Mouse (Mus musculus) stomach, embryonic 14.5 days (tissue): Measurements from ENCODE around the gene Lexm. TPM values are rescaled to one million over a fixed set of nuclear protein-coding genes. Genes with fewer than 3 reads are reported as not detected.
A peak's percentile ranks its signal among the peaks of the same experiment; 100 is the strongest.

ENCODE experiments used
- ATAC-seq: fragments of 200-750 bp; cut with Nextera tagmentation; 2 replicates; pipeline ENCODE4 v1.8.0; 2017; ENCODE audit warnings: low read depth, moderate TSS enrichment; ENCODE audit not compliant: insufficient number of reproducible peaks, insufficient read depth, low FRiP score
- H3K27ac ChIP-seq: fragments of 300-500 bp; sonication (generic); 2 replicates; pipeline ENCODE4 v1.5.1; 2014; ENCODE audit warnings: mild to moderate bottlenecking, low read length, moderate library complexity, mixed read lengths
- H3K27me3 ChIP-seq: fragments of 300-500 bp; sonication (generic); 2 replicates; pipeline ENCODE4 v1.6.1; 2014; ENCODE audit warnings: low read length, control low read depth, mixed read lengths; ENCODE audit not compliant: control insufficient read depth, insufficient read depth
- H3K36me3 ChIP-seq: fragments of 300-500 bp; sonication (generic); 2 replicates; pipeline ENCODE4 v1.6.1; 2014; ENCODE audit warnings: mild to moderate bottlenecking, control low read depth, low read length, moderate library complexity, mixed read lengths; ENCODE audit not compliant: control insufficient read depth, insufficient read depth
- H3K4me1 ChIP-seq: fragments of 300-500 bp; sonication (generic); 2 replicates; pipeline ENCODE4 v1.6.1; 2014; ENCODE audit warnings: low read length, control low read depth, mixed read lengths; ENCODE audit not compliant: control insufficient read depth, insufficient read depth
- H3K4me2 ChIP-seq: fragments of 300-500 bp; sonication (generic); replicated peaks from 2 replicates; pipeline ENCODE4 v1.6.1; 2014; ENCODE audit warnings: low read depth, low read length, control low read depth
- H3K4me3 ChIP-seq: fragments of 300-500 bp; sonication (generic); 2 replicates; pipeline ENCODE4 v1.5.1; 2014; ENCODE audit warnings: low read depth, low read length, control low read depth
- H3K9ac ChIP-seq: fragments of 300-500 bp; sonication (generic); replicated peaks from 2 replicates; pipeline ENCODE4 v1.6.1; 2014; ENCODE audit warnings: low read depth, mild to moderate bottlenecking, control low read depth, low read length, moderate library complexity, mixed read lengths
- H3K9me3 ChIP-seq: fragments of 300-500 bp; sonication (generic); 2 replicates; pipeline ENCODE4 v1.6.1; 2016; ENCODE audit warnings: low read depth, low read length, control low read depth; ENCODE audit not compliant: control insufficient read depth
- WGBS: fragments of 180-500 bp; shearing (Covaris S2); extraction: QIAGEN DNeasy Blood & Tissue Kit; methylation state at CpG from one replicate; pipeline ENCODE4 v1.1.7; 2014; 5-methylcytosine and 5-hydroxymethylcytosine counted together
- polyA plus RNA-seq: library from polyadenylated mRNA; unstranded; fragments of >200 nt; fragmentation: Nextera tagmentation; extraction: Ambion mirVana; gene quantifications from 2 replicates; pipeline ENCODE4 v1.2.1, GENCODE M21; 2014

Gene Lexm
- polyA plus RNA-seq, 1 experiment from 2014 or later = not detected

DNA sequence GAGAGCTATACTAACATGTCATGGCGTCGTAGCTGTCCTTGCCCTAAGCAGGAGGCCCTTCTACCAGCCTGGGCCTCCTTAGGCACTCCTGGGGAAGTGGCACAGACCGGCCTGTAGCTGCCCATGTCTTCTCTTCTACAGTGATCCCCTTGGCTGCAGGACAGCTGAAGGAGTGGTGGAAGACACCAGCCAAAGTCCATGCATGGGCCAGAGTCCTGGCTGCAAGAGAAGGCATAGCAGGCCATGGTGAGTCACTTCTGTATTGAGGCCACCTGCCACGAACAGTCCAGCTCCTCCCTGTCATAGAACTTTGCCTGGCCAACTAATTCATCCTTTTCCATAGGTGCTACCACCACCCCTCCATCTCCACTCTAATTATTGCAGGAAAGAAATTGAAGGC, 1.9 kb upstream of the Lexm start:
- no peak overlapping the region for H3K4me3 ChIP-seq
- no peak overlapping the region for H3K27ac ChIP-seq
- H3K36me3 ChIP-seq = no peaks in the 10 kb centered on the region
- no peaks in the 10 kb centered on the region for H3K9me3 ChIP-seq
- no peak for ATAC-seq
- no peak overlapping the region for H3K4me2 ChIP-seq
- H3K9ac ChIP-seq = no peak overlapping the region
- H3K27me3 ChIP-seq = peaks cover 21% of the 10 kb centered on the region
- WGBS = 89% methylated on average over 4 of the region's 4 CpGs
- H3K4me1 ChIP-seq = no peaks in the 10 kb centered on the region; the same call in 1 of the 2 replicates

DNA sequence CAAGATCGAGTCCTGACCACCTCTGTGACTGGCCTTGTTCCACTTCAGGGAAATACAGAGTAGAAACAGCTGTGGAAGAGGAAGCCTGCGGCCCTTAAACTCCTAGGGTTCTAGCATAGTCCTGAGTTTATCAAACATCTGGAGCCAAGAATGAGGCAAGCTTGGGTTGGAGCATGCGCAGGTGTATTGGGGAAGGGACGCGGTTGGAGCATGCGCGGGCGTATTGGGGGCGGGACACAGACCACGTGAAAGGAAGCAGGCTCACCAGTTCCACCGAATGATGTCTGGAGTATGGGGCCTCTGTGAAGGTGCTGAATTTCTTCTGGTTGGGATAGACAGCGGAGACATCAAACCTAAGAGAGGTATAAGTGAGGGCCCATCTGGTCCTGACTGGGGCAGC, 1.4 kb downstream of the Lexm start:
- 72% methylated on average over 12 of the region's 12 CpGs for WGBS
- Histone ChIP-seq H3K9ac (no peak overlapping the region), H3K9me3 (no peaks in the 10 kb centered on the region), H3K4me3 (no peak overlapping the region), H3K27me3 (no peaks in the 10 kb centered on the region), H3K4me1 (no peaks in the 10 kb centered on the region), H3K4me2 (no peak overlapping the region), H3K27ac (no peak overlapping the region), H3K36me3 (no peaks in the 10 kb centered on the region)
- ATAC-seq = no peak

DNA sequence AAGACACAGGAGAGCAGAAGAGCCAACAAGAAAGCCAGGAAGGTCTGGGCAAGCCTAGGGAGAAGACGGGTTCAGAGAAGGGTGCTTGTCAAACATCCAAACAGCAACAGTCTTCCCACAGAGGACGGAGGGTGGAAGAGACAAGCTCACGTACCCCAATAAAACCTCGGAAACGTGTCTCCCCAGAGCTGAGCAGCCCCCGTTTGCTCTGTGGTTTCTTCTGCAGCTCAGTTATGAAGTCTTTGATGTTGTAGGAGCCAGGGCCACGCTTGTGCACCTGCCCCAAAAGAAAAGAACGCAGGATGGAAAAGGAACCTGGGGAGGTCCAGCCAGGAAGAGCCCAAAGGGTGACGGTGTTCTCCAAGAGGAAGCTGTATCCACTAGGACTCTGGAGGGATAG, 2.2 kb downstream of the Lexm start:
- WGBS = 84% methylated on average over 9 of the region's 9 CpGs
- Histone ChIP-seq H3K4me2 (no peak overlapping the region), H3K27ac (no peak overlapping the region), H3K9me3 (no peaks in the 10 kb centered on the region), H3K9ac (no peak overlapping the region), H3K36me3 (no peaks in the 10 kb centered on the region), H3K4me1 (no peaks in the 10 kb centered on the region), H3K4me3 (no peak overlapping the region), H3K27me3 (no peaks in the 10 kb centered on the region)
- no peak for ATAC-seq

DNA sequence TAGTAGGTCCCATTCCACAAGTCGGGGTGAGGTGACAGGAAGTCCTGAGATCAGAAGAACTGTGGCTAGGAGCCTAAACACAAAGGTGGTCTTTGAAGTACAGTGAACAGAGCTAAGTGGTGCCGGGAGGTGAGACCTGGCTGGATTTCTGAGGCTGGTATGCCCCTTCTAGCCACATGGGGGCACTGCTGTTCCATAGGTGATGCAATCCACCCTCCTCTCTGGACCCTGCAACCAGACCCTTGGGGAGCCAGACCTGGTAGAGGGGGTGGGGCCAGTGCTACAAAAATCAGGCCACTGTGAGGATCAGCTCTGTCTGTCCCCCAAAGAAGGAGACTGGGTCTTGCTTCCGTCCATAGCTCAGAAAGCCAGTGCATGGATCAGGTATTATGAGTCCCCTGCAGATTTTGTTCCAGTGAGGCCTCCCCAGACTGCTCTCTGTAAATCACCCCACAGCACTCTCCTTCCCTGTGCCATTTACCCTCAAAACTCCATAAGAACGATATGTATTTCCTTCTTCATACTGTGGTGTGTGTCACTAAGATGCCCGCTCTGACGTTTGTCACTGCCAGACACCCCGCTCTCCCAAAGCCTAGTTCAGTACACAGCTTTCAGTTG, 2.8 kb downstream of the Lexm start:
- H3K4me2 ChIP-seq = no peak overlapping the region

DNA sequence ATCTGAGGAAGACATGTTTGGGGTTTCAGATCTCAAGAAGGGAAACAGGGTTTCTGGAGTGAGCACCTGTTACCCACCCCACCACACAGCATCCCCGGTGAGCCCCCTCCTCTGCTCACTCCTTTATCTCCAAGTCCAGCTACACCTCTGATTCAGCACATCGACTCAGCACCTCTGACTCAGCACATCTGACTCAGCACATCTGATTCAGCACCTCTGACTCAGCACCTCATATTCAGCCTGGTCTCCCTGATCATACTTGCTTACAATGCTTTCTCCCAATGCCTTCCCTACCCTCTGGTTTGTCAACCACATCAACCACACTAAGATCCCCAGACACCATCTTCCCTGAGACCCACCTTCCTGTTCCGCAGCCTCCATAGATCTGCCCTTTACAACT, 3.5 kb downstream of the Lexm start:
- H3K9me3 ChIP-seq = no peaks in the 10 kb centered on the region
- no peaks in the 10 kb centered on the region for H3K36me3 ChIP-seq
- 62% methylated on average over 3 of the region's 3 CpGs for WGBS
- no peak overlapping the region for H3K9ac ChIP-seq
- H3K4me3 ChIP-seq = no peak overlapping the region
- no peak overlapping the region for H3K4me2 ChIP-seq
- H3K4me1 ChIP-seq = no peaks in the 10 kb centered on the region
- no peak overlapping the region for H3K27ac ChIP-seq
- peak; percentile 8; the same call in 1 of the 2 replicates for ATAC-seq
- no peaks in the 10 kb centered on the region for H3K27me3 ChIP-seq

More for the DNA sequence above, 2.8 kb downstream of the Lexm start:
- H3K4me3 ChIP-seq = no peak overlapping the region
- H3K4me1 ChIP-seq = no peaks in the 10 kb centered on the region
- ATAC-seq = 0 out of 2 replicates have a peak, but pooled peaks have one; percentile 12
- 44% methylated on average over 7 of the region's 7 CpGs for WGBS
- no peaks in the 10 kb centered on the region for H3K27me3 ChIP-seq
- H3K9ac ChIP-seq = no peak overlapping the region
- no peaks in the 10 kb centered on the region for H3K36me3 ChIP-seq
- H3K9me3 ChIP-seq = no peaks in the 10 kb centered on the region
- H3K27ac ChIP-seq = no peak overlapping the region

DNA sequence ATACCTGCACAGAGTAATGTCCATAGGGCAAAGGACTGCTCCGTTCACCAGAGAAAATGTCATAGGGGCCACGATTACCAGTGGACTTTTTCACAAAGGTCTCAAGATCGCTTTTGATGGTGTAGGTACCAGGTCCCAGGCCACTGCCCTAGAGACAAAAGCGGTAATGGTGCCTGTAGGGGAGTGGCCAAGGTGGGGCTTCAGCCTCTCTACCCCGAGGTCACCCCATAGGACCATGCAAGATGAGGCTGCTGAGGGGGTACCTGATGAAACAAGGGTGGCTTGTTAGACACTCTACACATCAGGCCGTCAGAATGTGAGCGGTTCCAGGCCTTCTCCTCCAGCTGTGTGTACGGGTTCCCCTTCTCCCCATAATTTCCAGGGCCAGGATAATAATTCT, 3.9 kb downstream of the Lexm start:
- no peak overlapping the region for H3K9ac ChIP-seq
- H3K27me3 ChIP-seq = no peaks in the 10 kb centered on the region
- no peaks in the 10 kb centered on the region for H3K36me3 ChIP-seq
- no peaks in the 10 kb centered on the region for H3K4me1 ChIP-seq
- H3K4me2 ChIP-seq = no peak overlapping the region
- H3K27ac ChIP-seq = no peak overlapping the region
- H3K9me3 ChIP-seq = no peaks in the 10 kb centered on the region
- no peak for ATAC-seq
- 73% methylated on average over 8 of the region's 8 CpGs for WGBS
- no peak overlapping the region for H3K4me3 ChIP-seq

DNA sequence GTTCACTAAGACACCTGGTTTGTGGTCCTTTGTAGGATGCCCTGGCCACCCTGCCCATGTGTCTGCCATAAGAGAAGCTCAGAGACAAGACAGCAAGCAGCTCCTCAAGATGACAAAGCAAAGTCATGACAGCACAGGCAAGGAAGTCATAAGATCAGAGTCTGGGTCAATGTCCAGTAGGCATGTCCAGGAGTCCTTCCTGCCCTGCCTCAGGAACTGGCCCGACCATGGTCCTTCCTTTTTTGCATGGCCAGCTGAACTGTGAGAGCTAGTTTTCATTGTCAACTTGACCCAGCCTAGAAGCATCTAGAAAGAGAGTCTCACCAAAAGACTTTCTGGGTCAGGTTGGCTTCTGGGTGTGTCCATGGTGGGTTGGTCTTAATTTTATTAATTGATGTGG, 9.1 kb downstream of the Lexm start:
- no peaks in the 10 kb centered on the region for H3K9me3 ChIP-seq

DNA sequence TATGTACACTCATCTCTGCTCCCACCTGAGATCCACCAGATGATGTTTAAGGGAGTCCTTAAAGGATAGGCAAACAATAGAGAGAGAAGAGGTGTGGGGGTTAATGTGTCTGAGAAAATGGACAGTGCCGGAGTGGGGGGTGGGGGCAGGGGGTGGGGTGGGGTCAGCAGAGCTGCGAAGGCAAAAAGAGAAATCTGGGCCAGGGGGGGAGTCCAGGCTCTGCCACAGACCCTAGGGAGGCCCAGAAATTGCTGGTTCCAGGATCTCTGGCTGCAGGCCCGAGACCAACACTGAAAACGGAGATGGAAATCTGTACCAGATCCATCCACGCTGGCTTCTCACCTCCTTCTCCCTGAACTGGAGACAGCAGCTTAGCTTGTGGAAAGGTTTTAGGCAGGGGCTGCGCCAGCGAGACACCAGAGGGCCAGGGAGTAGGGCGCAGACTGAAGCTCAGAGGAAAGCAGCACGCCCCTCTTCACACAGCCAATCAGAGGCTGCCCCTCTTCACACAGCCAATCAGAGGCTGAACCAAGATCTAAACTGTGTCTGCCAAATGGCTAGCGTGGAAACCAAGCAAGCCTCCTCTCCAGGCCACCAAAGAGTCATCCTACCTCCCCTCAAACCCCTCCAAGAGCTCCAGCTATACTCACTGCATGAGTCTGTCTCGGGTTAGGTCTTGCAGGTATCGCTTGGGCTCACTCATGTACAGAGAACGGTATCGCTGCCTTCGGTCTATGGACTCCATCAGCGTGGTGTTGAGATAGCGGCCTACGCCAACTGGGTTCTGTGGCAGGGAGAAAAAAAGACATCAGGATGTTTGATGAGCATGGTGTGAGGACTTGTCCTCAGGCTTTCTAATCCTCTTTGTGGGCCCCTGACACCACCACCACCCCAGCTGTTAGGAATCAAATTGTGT, 10.1 kb downstream of the Lexm start:
- H3K36me3 ChIP-seq = no peaks in the 10 kb centered on the region
- H3K27me3 ChIP-seq = no peaks in the 10 kb centered on the region
- peak; percentile 87 for ATAC-seq
- H3K4me2 ChIP-seq = peak overlapping the region; percentile 16; the same call in 1 of the 2 replicates
- 33% methylated on average over 18 of the region's 18 CpGs for WGBS
- no peak overlapping the region for H3K9ac ChIP-seq
- no peaks in the 10 kb centered on the region for H3K4me1 ChIP-seq
- H3K4me3 ChIP-seq = no peak overlapping the region
- H3K27ac ChIP-seq = no peak overlapping the region
- no peaks in the 10 kb centered on the region for H3K9me3 ChIP-seq

More for the DNA sequence above, 9.1 kb downstream of the Lexm start:
- Histone ChIP-seq H3K27me3 (no peaks in the 10 kb centered on the region), H3K9ac (no peak overlapping the region), H3K4me3 (no peak overlapping the region), H3K4me2 (no peak overlapping the region), H3K36me3 (no peaks in the 10 kb centered on the region), H3K4me1 (no peaks in the 10 kb centered on the region), H3K27ac (no peak overlapping the region)
- WGBS = 96% methylated on average over 1 of the region's 1 CpGs
- no peak for ATAC-seq
